Mouse (Mus musculus): ENCODE data around the gene Dnah7c. TPM values are rescaled to one million over a fixed set of nuclear protein-coding genes. Genes with fewer than 3 reads are reported as not detected.
"Not testable (repeated sequence)": the region's sequence is repeated elsewhere in the genome, so short reads cannot be mapped to it uniquely, and the experiment has no call there.

Gene Dnah7c
- polyA plus RNA-seq, 1 experiment = not detected

DNA sequence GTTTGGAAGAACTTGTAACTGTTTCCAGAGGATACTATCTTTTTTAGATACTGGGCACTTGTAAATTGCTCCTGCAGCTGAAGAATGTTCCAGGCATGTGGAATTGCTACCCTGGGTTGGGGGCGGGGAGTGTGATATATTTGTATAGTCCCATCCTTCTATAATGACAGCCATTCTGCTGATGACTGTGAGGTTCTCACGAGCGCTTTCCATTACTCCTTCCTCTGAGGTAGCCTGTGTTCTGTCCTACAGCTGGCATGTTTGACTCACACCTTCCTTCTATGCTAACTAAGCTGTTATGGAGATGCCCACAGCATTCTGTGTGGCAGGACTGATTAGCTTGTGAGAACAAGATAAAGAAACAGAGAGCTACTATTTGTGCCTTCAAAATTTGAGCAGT is 339.2 kb downstream of the Dnah7c start:
- not testable (repeated sequence) for H3K79me3 ChIP-seq (ENCODE audit: low read depth); H3K79me2 ChIP-seq (ENCODE audit: control insufficient read depth, insufficient read depth); H3K27me3 ChIP-seq (ENCODE audit: control insufficient read depth, insufficient read depth, insufficient read length); H3K36me3 ChIP-seq (ENCODE audit: control insufficient read depth, insufficient read depth); H3K4me3 ChIP-seq (ENCODE audit: insufficient read depth, poor library complexity, severe bottlenecking); H3ac ChIP-seq (ENCODE audit: control insufficient read depth, insufficient read length, low read depth)

DNA sequence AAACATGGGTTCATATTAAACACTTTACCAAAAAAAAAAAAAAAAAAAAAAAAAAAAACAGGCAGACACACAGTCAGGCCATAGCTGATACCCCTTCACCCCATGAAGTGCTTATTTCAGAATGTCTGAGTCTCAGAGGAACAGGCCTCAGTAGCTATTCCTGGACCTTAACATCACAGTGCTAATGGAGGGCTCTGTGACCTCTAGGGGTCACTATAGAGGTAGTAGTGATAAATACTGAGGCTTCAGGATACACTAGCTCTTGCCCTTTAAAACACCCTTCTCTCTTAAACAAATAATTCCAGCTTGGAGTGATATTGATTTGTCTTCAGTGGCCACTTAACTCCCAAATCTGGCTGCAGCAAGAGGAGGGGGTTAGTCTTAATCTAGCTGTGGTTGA is 343.9 kb downstream of the Dnah7c start:
- H3ac ChIP-seq (ENCODE audit: control insufficient read depth, insufficient read length, low read depth); H3K36me3 ChIP-seq (ENCODE audit: control insufficient read depth, insufficient read depth): not testable (repeated sequence)

DNA sequence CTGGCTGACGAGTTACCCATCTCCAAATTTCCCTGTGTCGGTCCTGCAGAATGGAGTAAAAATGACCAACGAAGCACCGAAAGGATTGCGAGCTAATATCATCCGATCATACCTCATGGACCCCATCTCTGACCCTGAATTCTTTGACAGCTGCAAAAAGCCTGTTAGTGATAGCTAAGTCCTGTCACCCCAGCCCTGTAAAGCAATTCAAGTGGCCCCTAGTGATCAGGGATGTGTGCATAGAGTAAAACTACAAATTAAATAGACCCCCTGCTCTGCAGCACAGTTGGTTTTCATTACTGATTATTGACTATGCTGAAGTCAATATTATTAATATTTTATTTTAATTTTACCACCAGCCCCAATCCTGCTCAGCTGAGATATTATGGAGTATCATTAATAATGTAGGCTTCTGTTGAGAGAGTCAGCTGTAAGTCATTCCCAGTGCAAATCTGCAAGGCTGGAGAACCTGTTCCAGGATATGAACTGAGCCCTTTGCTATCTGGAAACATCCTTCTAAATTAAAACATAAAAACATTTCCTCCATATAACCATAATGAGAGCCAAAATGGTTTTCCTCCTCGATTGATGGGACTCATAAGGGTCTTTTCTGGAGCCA is 344.8 kb downstream of the Dnah7c start:
- not testable (repeated sequence) for H3K79me3 ChIP-seq (ENCODE audit: low read depth); H3K36me3 ChIP-seq (ENCODE audit: control insufficient read depth, insufficient read depth); H3ac ChIP-seq (ENCODE audit: control insufficient read depth, insufficient read length, low read depth); H3K79me2 ChIP-seq (ENCODE audit: control insufficient read depth, insufficient read depth); H3K27me3 ChIP-seq (ENCODE audit: control insufficient read depth, insufficient read depth, insufficient read length); H3K4me3 ChIP-seq (ENCODE audit: insufficient read depth, poor library complexity, severe bottlenecking)

More for the DNA sequence above, 343.9 kb downstream of the Dnah7c start:
- not testable (repeated sequence) for H3K79me2 ChIP-seq (ENCODE audit: control insufficient read depth, insufficient read depth); H3K79me3 ChIP-seq (ENCODE audit: low read depth); H3K27me3 ChIP-seq (ENCODE audit: control insufficient read depth, insufficient read depth, insufficient read length); H3K4me3 ChIP-seq (ENCODE audit: insufficient read depth, poor library complexity, severe bottlenecking)

DNA sequence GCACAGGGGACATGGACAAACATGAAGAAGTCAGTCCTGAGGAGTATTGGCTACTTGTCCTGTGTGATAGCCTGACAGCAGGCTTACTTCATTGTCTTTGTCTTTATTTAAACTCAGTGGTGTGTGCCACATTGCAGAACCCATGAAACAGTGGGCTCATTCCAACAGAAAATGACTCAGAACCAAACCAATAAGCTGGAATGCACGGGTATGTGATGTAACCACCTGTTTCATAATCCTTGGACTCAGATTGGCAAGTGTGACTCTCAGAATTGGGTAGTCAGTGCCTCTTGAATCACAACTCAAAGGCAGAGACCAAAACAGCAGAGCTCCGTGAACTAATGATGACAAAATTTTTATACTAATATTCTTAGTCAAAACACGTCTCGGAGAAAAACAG is 356.8 kb downstream of the Dnah7c start:
- not testable (repeated sequence) for H3K79me3 ChIP-seq (ENCODE audit: low read depth); H3K79me2 ChIP-seq (ENCODE audit: control insufficient read depth, insufficient read depth); H3K36me3 ChIP-seq (ENCODE audit: control insufficient read depth, insufficient read depth); H3K4me3 ChIP-seq (ENCODE audit: insufficient read depth, poor library complexity, severe bottlenecking); H3ac ChIP-seq (ENCODE audit: control insufficient read depth, insufficient read length, low read depth); H3K27me3 ChIP-seq (ENCODE audit: control insufficient read depth, insufficient read depth, insufficient read length)

DNA sequence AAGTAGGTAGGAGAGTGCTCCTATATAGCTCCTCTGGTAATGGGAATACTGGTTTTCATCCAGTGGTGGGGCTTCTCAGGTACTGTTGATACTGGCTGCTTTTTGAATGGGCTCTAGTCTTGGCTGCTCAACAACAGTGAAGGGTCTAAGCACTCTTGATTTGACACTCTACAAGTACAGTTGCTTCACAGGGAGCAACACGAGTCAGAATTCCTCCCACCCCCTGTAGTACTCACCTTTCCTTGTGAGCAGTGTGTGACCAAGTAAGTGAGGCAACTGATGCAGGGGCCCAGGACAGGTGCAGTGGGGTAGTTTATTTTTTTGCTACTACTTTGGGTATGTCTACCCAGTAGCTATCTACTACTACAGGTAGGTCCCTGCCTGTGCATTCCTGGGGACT is 379.7 kb downstream of the Dnah7c start:
- H3K79me2 ChIP-seq (ENCODE audit: control insufficient read depth, insufficient read depth) = no peaks in the 10 kb centered on the region
- H3K36me3 ChIP-seq (ENCODE audit: control insufficient read depth, insufficient read depth) = no peaks in the 10 kb centered on the region
- H3ac ChIP-seq (ENCODE audit: control insufficient read depth, insufficient read length, low read depth) = no peak overlapping the region
- no peak for TF ChIP-seq MYOG (IDR thresholded peaks at IDR 0.05; ENCODE audit: control insufficient read depth, extremely low read depth, insufficient read length)
- no peak for TF ChIP-seq MYOD1 (IDR thresholded peaks at IDR 0.05; ENCODE audit: control insufficient read depth, insufficient read length, low read depth)
- TF ChIP-seq MAX (IDR thresholded peaks at IDR 0.05) = no peak
- TF ChIP-seq CEBPB (IDR thresholded peaks at IDR 0.05; ENCODE audit: low read depth) = no peak
- H3K27me3 ChIP-seq (ENCODE audit: control insufficient read depth, insufficient read depth, insufficient read length) = no peaks in the 10 kb centered on the region
- H3K79me3 ChIP-seq (ENCODE audit: low read depth) = no peaks in the 10 kb centered on the region
- no peak overlapping the region for H3K4me3 ChIP-seq (ENCODE audit: insufficient read depth, poor library complexity, severe bottlenecking)

DNA sequence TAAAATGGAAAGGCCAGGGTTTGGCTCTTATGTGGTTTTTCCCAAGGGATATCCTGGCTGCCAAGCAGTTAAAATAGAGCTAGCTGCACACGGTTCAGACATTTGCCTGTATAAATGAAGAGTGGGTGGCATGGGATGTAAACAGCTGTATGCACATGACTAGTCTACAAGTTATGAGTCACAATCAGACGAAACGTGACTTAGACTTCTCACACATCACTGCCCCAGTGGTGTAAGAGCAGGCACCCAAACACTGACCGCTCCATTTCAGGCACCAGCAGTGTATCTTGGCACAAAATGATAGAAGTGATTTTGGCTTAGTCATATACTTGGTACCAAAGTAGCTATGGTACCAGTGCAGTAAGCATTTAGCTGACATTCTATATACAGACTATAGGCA is 383.2 kb downstream of the Dnah7c start:
- H3K79me2 ChIP-seq (ENCODE audit: control insufficient read depth, insufficient read depth); H3K79me3 ChIP-seq (ENCODE audit: low read depth); H3K36me3 ChIP-seq (ENCODE audit: control insufficient read depth, insufficient read depth); H3K4me3 ChIP-seq (ENCODE audit: insufficient read depth, poor library complexity, severe bottlenecking); H3ac ChIP-seq (ENCODE audit: control insufficient read depth, insufficient read length, low read depth); H3K27me3 ChIP-seq (ENCODE audit: control insufficient read depth, insufficient read depth, insufficient read length): not testable (repeated sequence)

DNA sequence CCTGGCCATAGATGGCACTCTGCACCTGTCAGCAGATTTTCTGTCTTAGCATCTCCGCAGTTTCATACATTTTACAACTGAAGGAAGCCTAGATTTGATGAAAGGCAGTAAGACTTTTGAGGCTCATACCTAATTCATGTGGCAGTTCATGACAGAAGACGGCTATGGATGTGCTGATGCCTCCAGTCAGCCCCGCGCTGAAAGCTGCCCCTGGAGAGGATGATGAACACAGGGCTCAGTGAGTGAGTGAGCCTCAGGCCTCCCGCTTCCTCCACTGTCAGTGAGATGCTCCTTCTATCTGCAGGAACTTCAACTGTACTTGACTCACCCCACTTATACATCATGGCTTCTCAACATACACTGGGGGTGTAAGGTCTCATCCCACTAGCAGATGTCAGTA is 392.5 kb downstream of the Dnah7c start:
- Histone ChIP-seq H3ac (ENCODE audit: control insufficient read depth, insufficient read length, low read depth) (no peak overlapping the region), H3K79me2 (ENCODE audit: control insufficient read depth, insufficient read depth) (no peaks in the 10 kb centered on the region), H3K27me3 (ENCODE audit: control insufficient read depth, insufficient read depth, insufficient read length) (no peaks in the 10 kb centered on the region), H3K79me3 (ENCODE audit: low read depth) (no peaks in the 10 kb centered on the region), H3K36me3 (ENCODE audit: control insufficient read depth, insufficient read depth) (no peaks in the 10 kb centered on the region), H3K4me3 (ENCODE audit: insufficient read depth, poor library complexity, severe bottlenecking) (no peak overlapping the region)
- TF ChIP-seq MAX (IDR thresholded peaks at IDR 0.05) (no peak), MYOD1 (IDR thresholded peaks at IDR 0.05; ENCODE audit: control insufficient read depth, insufficient read length, low read depth) (no peak), MYOG (IDR thresholded peaks at IDR 0.05; ENCODE audit: control insufficient read depth, extremely low read depth, insufficient read length) (no peak)

DNA sequence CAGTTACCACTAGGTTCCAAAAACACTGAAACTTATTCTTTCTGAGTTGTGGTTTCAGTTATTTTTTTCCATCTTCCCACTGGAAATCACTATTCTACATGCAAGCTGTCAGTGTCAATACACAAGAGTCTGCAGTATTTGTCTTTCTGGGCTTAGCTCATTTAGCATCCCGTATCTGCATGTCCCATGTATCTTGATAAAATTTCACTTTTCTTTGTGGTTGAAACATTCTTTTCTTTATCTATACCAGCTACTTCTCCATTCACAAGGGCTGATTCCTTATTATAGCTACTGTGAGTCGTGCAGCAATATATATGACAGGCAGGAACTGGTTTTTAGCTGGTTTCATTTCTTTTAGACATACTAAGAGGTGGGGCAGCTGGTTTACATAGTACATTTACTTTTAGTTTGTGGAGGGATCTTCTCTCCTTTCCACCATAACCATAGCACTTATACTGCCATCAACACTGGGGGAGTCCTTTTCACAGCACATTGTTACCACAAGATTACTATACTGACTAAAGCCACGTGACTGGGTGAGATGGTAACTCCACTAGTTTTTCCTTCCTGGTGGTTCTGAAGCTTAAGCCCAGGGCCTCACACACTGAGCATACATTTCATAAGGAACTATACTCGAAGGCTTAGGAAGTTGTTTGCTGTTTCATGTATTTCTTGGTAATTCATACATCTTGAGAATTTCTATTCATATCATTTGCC is 397.0 kb downstream of the Dnah7c start:
- H3K27me3 ChIP-seq (ENCODE audit: control insufficient read depth, insufficient read depth, insufficient read length) = no peaks in the 10 kb centered on the region
- peaks cover 4% of the 10 kb centered on the region for H3K36me3 ChIP-seq (ENCODE audit: control insufficient read depth, insufficient read depth)
- no peaks in the 10 kb centered on the region for H3K79me2 ChIP-seq (ENCODE audit: control insufficient read depth, insufficient read depth)
- H3K4me3 ChIP-seq (ENCODE audit: insufficient read depth, poor library complexity, severe bottlenecking) = no peak overlapping the region
- H3ac ChIP-seq (ENCODE audit: control insufficient read depth, insufficient read length, low read depth) = no peak overlapping the region
- no peaks in the 10 kb centered on the region for H3K79me3 ChIP-seq (ENCODE audit: low read depth)
- TF ChIP-seq MYOG (IDR thresholded peaks at IDR 0.05; ENCODE audit: control insufficient read depth, extremely low read depth, insufficient read length) (no peak), FOSL1 (IDR thresholded peaks at IDR 0.05; ENCODE audit: insufficient read depth, low read length, poor library complexity, severe bottlenecking) (no peak), USF1 (IDR thresholded peaks at IDR 0.05; ENCODE audit: low read depth) (no peak)
